Mouse (Mus musculus): ENCODE measurements at regions not wholly inside any gene's neighbourhood (a gene's known extent, or its start where the extent isn't known, plus 50 kb on each side); places are given as distances from the start of the nearest gene placed in this dataset.

DNA sequence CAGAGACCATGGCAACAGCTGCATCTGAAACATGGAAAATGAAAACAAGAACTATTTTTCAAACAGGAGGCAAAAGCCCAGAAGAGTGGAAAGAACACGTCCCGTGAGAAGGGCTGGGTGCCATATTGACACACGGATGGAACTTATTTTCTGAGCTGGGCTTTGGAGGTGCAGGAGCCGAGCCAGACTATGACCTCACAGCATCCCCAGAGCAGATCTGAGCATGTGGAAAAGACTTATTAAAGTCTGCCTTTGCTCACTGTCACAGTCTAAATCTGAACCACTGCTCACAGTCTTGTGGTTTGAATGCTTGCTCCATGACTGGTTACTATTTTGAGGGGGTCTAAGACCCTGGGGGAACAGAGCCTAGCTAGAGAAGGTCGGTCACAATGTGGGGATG, 180.2 kb upstream of the Sulf2 start:
- Histone ChIP-seq H3K9me3 (replicated peaks) (no peaks in the 10 kb centered on the region), H3K4me2 (replicated peaks) (no peak overlapping the region), H3K4me3 (replicated peaks) (no peak overlapping the region), H3K27ac (replicated peaks) (peak overlapping the region; percentile 75), H3K9ac (no peak overlapping the region), H3K27me3 (no peaks in the 10 kb centered on the region), H3K4me1 (peaks cover 55% of the 10 kb centered on the region), H3K36me3 (no peaks in the 10 kb centered on the region)
- peak; percentile 82 for ATAC-seq (ENCODE audit: insufficient number of reproducible peaks, low FRiP score, low TSS enrichment, low read depth)
- 42% methylated on average over 5 of the region's 5 CpGs for WGBS

DNA sequence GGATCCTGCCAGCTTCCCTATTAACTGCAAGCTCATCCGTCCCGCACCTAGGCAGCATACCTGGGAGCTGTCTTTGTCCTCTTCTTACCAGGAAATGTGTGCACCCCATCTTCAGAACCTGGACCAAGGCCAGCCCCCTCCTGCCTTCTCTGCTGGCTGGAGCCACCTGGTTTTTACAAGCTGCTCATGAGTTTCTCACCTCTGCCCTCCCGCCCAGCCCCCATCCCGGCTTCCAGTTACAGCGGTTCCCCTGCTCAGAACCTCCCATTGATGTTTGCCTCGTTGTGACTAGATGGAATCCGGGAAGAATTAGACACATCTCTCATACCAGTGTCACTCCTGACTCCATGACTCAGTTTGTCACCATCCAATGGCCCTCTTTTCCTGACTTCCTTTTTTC, 179.1 kb upstream of the Sulf2 start:
- H3K4me3 ChIP-seq (replicated peaks) = no peak overlapping the region
- H3K9ac ChIP-seq = no peak overlapping the region
- H3K9me3 ChIP-seq (replicated peaks) = no peaks in the 10 kb centered on the region
- H3K36me3 ChIP-seq = no peaks in the 10 kb centered on the region
- WGBS = 40% methylated on average over 7 of the region's 7 CpGs
- no peak for ATAC-seq (ENCODE audit: insufficient number of reproducible peaks, low FRiP score, low TSS enrichment, low read depth)
- H3K27me3 ChIP-seq = no peaks in the 10 kb centered on the region
- H3K4me2 ChIP-seq (replicated peaks) = no peak overlapping the region
- H3K27ac ChIP-seq (replicated peaks) = no peak overlapping the region
- peaks cover 55% of the 10 kb centered on the region for H3K4me1 ChIP-seq

DNA sequence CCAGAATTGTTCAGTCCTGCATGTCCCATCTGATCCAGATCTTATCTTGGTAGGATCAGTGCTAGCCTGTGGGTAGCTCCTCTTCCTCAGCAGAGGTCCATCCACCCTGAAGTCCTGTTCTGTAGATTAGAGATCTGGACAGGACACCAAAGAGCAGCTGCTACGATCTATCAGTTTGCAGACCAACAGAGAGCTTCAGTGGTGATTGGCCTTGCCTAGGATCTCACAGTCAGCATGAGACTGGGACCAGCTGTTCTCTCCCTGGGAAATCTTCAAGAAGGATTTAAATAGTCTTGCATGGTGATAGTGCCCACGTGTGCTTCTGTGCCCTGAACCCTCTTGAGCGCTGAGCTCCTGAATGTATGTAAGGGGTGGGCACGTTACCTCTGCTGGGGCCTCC, 178.4 kb upstream of the Sulf2 start:
- Histone ChIP-seq H3K36me3 (no peaks in the 10 kb centered on the region), H3K4me1 (peaks cover 55% of the 10 kb centered on the region), H3K9me3 (replicated peaks) (no peaks in the 10 kb centered on the region), H3K4me2 (replicated peaks) (no peak overlapping the region), H3K4me3 (replicated peaks) (no peak overlapping the region), H3K9ac (no peak overlapping the region), H3K27me3 (no peaks in the 10 kb centered on the region), H3K27ac (replicated peaks) (peak overlapping the region; percentile 73; the same call in 1 of the 2 replicates)
- WGBS = 65% methylated on average over 4 of the region's 4 CpGs
- no peak for ATAC-seq (ENCODE audit: insufficient number of reproducible peaks, low FRiP score, low TSS enrichment, low read depth)

DNA sequence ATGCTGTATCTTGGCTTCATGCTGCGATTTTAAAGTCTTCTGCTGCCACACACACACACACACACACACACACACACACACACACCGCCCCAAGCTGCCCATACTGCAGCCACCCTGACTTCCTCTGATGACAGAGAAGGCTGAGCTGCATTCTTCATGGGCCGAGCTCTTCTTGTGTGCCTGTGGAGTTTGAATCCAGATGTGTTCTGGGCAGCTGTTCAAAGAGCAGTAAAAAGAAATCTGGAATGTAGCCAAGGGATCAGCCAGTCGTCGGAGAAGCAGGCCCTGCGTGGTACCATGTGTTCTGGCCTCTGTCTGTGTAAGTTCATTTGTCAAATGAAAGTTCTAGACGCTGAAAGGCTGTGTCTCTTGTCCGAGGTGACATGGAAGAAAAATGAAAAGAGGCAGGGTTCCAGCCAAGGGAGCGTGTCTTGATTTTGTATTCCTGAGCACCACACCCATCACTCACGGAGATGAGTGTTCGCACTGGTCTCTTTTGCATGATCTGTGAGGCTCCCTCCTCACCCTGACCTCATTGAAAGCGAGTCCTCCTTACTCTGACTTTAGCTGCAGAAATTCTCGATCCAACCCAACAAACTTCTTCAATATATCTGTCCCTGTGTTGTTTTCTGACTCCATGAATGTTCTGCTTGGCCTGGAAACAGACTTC, 177.4 kb upstream of the Sulf2 start:
- no peak overlapping the region for H3K4me2 ChIP-seq (replicated peaks)
- no peak overlapping the region for H3K9ac ChIP-seq
- no peaks in the 10 kb centered on the region for H3K27me3 ChIP-seq
- no peak overlapping the region for H3K4me3 ChIP-seq (replicated peaks)
- WGBS = 29% methylated on average over 13 of the region's 13 CpGs
- peaks cover 54% of the 10 kb centered on the region for H3K4me1 ChIP-seq
- peak; percentile 57 for ATAC-seq (ENCODE audit: insufficient number of reproducible peaks, low FRiP score, low TSS enrichment, low read depth)
- peak overlapping the region; percentile 73 for H3K27ac ChIP-seq (replicated peaks)
- no peaks in the 10 kb centered on the region for H3K36me3 ChIP-seq
- H3K9me3 ChIP-seq (replicated peaks) = no peaks in the 10 kb centered on the region

DNA sequence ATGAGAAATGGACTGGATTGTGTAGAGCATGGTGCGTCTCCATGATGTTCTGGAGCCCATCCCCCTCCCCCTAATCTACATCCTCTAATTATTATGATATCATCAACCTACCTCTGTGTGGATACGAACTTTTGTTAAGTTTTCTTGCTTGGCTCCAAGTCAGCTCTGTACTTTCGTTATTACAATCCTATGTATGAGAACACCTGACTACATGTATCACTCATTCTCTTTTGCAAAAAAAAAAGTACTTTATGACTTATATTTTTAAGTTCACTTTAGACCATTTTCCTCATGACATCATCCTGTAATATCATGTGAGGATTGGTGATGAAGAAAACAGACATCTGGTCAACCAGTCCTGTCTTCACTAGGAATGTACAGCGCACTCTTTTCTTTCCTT, 175.7 kb upstream of the Sulf2 start:
- ATAC-seq (ENCODE audit: insufficient number of reproducible peaks, low FRiP score, low TSS enrichment, low read depth) = no peak
- no peak overlapping the region for H3K4me2 ChIP-seq (replicated peaks)
- H3K4me3 ChIP-seq (replicated peaks) = no peak overlapping the region
- H3K27me3 ChIP-seq = no peaks in the 10 kb centered on the region
- H3K9me3 ChIP-seq (replicated peaks) = no peaks in the 10 kb centered on the region
- no peak overlapping the region for H3K9ac ChIP-seq
- peaks cover 39% of the 10 kb centered on the region for H3K4me1 ChIP-seq
- WGBS = 89% methylated on average over 4 of the region's 4 CpGs
- H3K36me3 ChIP-seq = no peaks in the 10 kb centered on the region
- H3K27ac ChIP-seq (replicated peaks) = no peak overlapping the region

DNA sequence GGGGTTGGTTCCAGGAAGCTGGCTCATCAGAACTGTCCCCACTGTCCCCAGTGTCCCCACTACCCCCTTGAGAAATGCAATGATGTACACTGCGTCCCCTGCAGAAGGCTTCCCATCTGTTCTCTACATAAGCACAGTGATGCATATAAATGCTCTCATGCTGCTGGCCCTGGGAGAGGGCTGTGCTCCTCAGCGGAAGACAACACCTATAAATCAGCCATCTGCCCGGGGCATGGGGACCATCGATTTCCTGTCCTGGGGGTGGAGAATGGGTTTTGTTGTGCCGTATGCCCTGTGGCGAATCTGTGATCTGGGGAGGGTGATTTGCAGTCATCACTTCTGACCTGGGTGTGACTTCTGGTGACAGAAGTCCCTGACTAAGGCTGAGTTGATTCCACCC, 174.9 kb upstream of the Sulf2 start:
- no peak overlapping the region for H3K27ac ChIP-seq (replicated peaks)
- H3K4me2 ChIP-seq (replicated peaks) = no peak overlapping the region
- no peak for ATAC-seq (ENCODE audit: insufficient number of reproducible peaks, low FRiP score, low TSS enrichment, low read depth)
- H3K9me3 ChIP-seq (replicated peaks) = no peaks in the 10 kb centered on the region
- H3K4me3 ChIP-seq (replicated peaks) = no peak overlapping the region
- no peaks in the 10 kb centered on the region for H3K36me3 ChIP-seq
- WGBS = 63% methylated on average over 6 of the region's 6 CpGs
- H3K9ac ChIP-seq = no peak overlapping the region
- peaks cover 36% of the 10 kb centered on the region for H3K4me1 ChIP-seq
- no peaks in the 10 kb centered on the region for H3K27me3 ChIP-seq

DNA sequence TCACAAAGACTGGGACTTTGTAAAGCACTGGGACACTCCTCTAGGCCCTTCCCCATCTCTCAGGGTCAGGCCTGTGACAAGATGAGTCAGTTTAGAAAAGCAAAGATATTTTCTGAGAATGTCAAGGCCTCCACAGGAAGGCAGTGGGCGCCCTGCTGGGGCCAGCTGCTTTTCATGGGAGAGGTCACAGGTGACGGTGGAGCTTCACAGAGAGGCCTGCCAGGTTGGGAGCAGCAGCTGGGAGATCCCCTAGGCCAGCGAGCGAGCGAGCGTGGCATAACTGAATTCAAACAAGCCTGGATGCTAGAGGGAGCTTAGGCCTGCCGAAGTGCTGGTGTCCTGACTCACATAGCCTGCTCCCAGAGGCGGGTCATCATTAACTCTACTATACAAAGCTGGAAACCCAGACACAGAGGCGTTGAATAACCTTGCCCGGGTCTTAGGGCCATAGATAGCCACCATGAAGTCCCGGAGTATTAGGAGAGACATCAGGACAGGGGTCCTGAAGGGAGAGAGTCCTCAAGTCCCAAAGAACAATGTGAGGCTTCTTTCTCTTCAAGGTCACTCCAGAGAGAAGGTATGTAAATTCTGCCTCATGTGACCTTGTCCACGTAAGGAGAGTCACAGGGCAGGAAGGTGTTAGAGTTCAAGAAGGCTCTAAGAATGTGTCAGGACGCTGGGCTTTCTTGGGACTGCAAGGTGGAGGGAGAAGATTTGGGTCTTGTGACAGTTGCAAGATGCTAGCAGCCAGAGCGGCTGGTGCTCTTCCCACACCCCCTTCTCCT, 174.3 kb upstream of the Sulf2 start:
- no peaks in the 10 kb centered on the region for H3K36me3 ChIP-seq
- 82% methylated on average over 14 of the region's 14 CpGs for WGBS
- H3K4me3 ChIP-seq (replicated peaks) = no peak overlapping the region
- H3K4me1 ChIP-seq = peaks cover 38% of the 10 kb centered on the region
- H3K9me3 ChIP-seq (replicated peaks) = no peaks in the 10 kb centered on the region
- no peak for ATAC-seq (ENCODE audit: insufficient number of reproducible peaks, low FRiP score, low TSS enrichment, low read depth)
- H3K27me3 ChIP-seq = no peaks in the 10 kb centered on the region
- H3K27ac ChIP-seq (replicated peaks) = no peak overlapping the region
- H3K9ac ChIP-seq = no peak overlapping the region
- no peak overlapping the region for H3K4me2 ChIP-seq (replicated peaks)

DNA sequence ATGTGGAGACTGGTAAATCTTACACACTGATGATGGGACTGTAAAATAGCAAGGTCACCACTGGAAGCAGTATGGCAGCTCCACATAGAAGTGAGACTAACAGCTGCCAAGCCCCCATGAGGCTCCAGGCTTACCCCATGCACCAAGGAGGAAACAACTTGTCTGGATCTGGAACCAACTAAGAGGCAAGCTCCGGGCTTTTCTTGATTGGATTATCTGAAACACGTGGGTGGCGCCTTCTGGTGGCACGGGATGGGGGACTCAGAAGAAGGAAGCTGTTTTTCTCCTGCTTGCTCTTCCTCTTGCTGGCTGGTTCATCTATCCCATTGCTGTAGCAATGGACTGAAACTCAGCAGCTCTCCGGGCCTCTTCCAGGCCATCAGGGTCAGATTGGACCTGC, 171.5 kb upstream of the Sulf2 start:
- no peaks in the 10 kb centered on the region for H3K36me3 ChIP-seq
- no peak for ATAC-seq (ENCODE audit: insufficient number of reproducible peaks, low FRiP score, low TSS enrichment, low read depth)
- WGBS = 55% methylated on average over 5 of the region's 5 CpGs
- peaks cover 27% of the 10 kb centered on the region for H3K4me1 ChIP-seq
- H3K4me3 ChIP-seq (replicated peaks) = no peak overlapping the region
- no peak overlapping the region for H3K9ac ChIP-seq
- H3K27ac ChIP-seq (replicated peaks) = no peak overlapping the region
- H3K4me2 ChIP-seq (replicated peaks) = no peak overlapping the region
- no peaks in the 10 kb centered on the region for H3K27me3 ChIP-seq
- no peaks in the 10 kb centered on the region for H3K9me3 ChIP-seq (replicated peaks)

DNA sequence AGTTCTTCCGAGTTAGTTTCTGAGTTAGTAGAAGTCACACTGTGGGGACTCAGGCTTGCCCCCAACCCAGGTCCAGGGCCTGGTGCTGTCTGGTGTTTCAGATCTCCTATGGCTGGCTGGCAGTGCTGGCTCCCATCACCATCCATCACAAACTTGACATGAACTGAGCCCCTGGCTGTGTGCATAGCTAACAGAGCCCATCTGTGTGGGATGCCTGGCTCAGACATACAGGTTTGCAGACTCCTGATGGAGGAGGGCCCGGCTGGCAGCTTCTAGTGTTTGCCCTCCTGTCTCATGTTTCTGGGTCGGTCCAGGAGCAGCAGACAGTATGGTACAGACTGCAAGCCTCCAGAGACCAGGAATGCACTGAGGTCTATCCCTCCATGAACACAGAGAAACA, 169.5 kb upstream of the Sulf2 start:
- H3K4me3 ChIP-seq (replicated peaks) = no peak overlapping the region
- H3K9ac ChIP-seq = no peak overlapping the region
- no peaks in the 10 kb centered on the region for H3K27me3 ChIP-seq
- no peak overlapping the region for H3K4me2 ChIP-seq (replicated peaks)
- WGBS = 19% methylated on average over 3 of the region's 3 CpGs
- no peaks in the 10 kb centered on the region for H3K36me3 ChIP-seq
- no peaks in the 10 kb centered on the region for H3K9me3 ChIP-seq (replicated peaks)
- peak overlapping the region; percentile 77 for H3K27ac ChIP-seq (replicated peaks)
- ATAC-seq (ENCODE audit: insufficient number of reproducible peaks, low FRiP score, low TSS enrichment, low read depth) = peak; percentile 66
- peaks cover 37% of the 10 kb centered on the region for H3K4me1 ChIP-seq

DNA sequence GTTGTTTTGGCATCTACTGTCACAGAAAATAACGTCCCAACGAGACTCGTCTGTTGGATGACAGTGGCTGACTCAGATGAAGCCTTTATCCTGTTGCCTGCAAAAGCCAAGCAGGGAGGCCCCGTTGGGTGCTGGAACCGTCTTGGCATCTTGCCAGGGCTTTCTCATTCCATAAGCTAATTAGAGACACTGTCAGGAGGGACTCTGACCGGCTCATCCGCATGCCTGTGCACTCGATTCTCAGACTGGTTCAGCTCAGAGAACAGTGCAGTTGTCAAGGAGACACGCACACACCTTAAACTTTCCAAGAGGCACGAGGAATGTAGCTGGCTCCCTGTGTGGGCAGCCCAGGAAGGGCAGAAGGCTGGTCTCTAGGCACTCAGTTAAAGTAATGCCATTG, 169.0 kb upstream of the Sulf2 start:
- no peaks in the 10 kb centered on the region for H3K27me3 ChIP-seq
- no peak overlapping the region for H3K4me2 ChIP-seq (replicated peaks)
- no peaks in the 10 kb centered on the region for H3K9me3 ChIP-seq (replicated peaks)
- peaks cover 37% of the 10 kb centered on the region for H3K4me1 ChIP-seq
- H3K9ac ChIP-seq = no peak overlapping the region
- WGBS = 17% methylated on average over 10 of the region's 10 CpGs
- no peak overlapping the region for H3K4me3 ChIP-seq (replicated peaks)
- H3K27ac ChIP-seq (replicated peaks) = peak overlapping the region; percentile 77
- no peaks in the 10 kb centered on the region for H3K36me3 ChIP-seq
- peak; percentile 68; the same call in 1 of the 2 replicates for ATAC-seq (ENCODE audit: insufficient number of reproducible peaks, low FRiP score, low TSS enrichment, low read depth)

DNA sequence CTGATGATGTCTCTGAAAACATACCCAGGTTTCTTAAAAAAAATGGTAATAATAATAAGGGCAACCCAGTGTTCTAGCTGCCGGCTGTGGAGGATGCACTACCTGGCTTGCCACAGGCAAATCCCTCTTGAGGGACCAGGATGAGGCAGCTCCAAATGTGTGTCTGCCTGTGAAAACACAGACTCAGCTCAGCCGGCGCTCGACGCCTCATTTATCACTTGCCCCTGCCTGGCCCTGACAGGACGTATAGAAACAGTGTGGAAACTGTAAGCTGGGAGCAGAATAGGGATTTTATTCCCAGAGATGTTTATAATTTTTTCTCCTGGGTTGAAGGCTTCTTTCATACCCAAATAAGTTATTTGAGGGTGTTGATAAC, 167.2 kb upstream of the Sulf2 start:
- Histone ChIP-seq H3K4me1 (peaks cover 37% of the 10 kb centered on the region), H3K27me3 (no peaks in the 10 kb centered on the region), H3K9ac (no peak overlapping the region), H3K4me3 (replicated peaks) (no peak overlapping the region), H3K9me3 (replicated peaks) (no peaks in the 10 kb centered on the region), H3K4me2 (replicated peaks) (no peak overlapping the region), H3K36me3 (no peaks in the 10 kb centered on the region), H3K27ac (replicated peaks) (no peak overlapping the region; the same call in 1 of the 2 replicates)
- WGBS = 62% methylated on average over 6 of the region's 6 CpGs
- ATAC-seq (ENCODE audit: insufficient number of reproducible peaks, low FRiP score, low TSS enrichment, low read depth) = no peak
